Mouse (Mus musculus): ENCODE measurements at regions not wholly inside any gene's neighbourhood (a gene's known extent, or its start where the extent isn't known, plus 50 kb on each side); places are given as distances from the start of the nearest gene placed in this dataset.

- TF ChIP-seq EP300 (IDR thresholded peaks at IDR 0.05) (no peak), CTCF (IDR thresholded peaks at IDR 0.05) (no peak)
Measured at GRCm38 (mm10) chr8:8354977-8355376, 306.1 kb downstream of the Efnb2 start.

All from lung, postnatal 0 days (tissue).